Mouse (Mus musculus) thymus, adult 2 months (tissue): ENCODE results near the gene Vrk2.

Source experiments
- CTCF ChIP-seq: fragments of 200-500 bp; IDR thresholded peaks from 2 replicates; pipeline ENCODE4 v1.5.1; 2012; ENCODE audit warnings: mild to moderate bottlenecking, control low read depth, low read length, moderate library complexity, borderline replicate concordance; ENCODE audit not compliant: control insufficient read depth, poor library complexity, insufficient read depth; ENCODE audit errors: extremely low read depth
- POLR2A ChIP-seq: fragments of 200-500 bp; IDR thresholded peaks from 2 replicates; pipeline ENCODE4 v1.6.1; 2012; ENCODE audit warnings: mild to moderate bottlenecking, low read length, control low read depth, moderate library complexity; ENCODE audit not compliant: control insufficient read depth, poor library complexity, insufficient read depth; ENCODE audit errors: extremely low read depth

- TF ChIP-seq CTCF (peak; percentile 59; the same call in 1 of the 2 replicates), POLR2A (peak; percentile 53; the same call in 1 of the 2 replicates)
Measured at GRCm38 (mm10) chr11:26593061-26594059, at the start of gene Vrk2, which contains the start of gene Gm6899.
